Mouse (Mus musculus): Measurements from ENCODE around the gene Zbtb16.

- TF ChIP-seq TAL1 (IDR thresholded peaks at IDR 0.05; ENCODE audit: low read length) = no peak
- no peak for TF ChIP-seq GATA1 (IDR thresholded peaks at IDR 0.05; ENCODE audit: low read length)
Measured at GRCm38 (mm10) chr9:48834006-48834405, 2.0 kb downstream of the Zbtb16 start.
